Mouse (Mus musculus): ENCODE measurements around the gene Prkca.

GRCm38 (mm10) chr11:108263406-108263805 is 80.3 kb downstream of the Prkca start:
- TF ChIP-seq CTCF (IDR thresholded peaks at IDR 0.05; ENCODE audit: borderline replicate concordance, insufficient read depth, low read depth, low read length) (no peak), POLR2A (IDR thresholded peaks at IDR 0.05; ENCODE audit: borderline replicate concordance, insufficient read depth, low read length) (no peak)

All from cerebellum, adult 2 months (tissue).